Mouse (Mus musculus) 3T3-L1 (cell line): Measurements from ENCODE around the gene Slc24a4.

Experiments used
- DNase-seq: peaks from one replicate; pipeline ENCODE4 v3.0.0-alpha.2; 2015; ENCODE audit warnings: low read depth, low spot score

Slc24a4 gene

GRCm38 (mm10) chr12:102128081-102128790 is at the start of gene Slc24a4:
Gene Slc24a4, plus strand, starts transcription at chr12:102128733.
- no peak for DNase-seq

- DNase-seq: no peak
These were observed 45.7 kb upstream of the Slc24a4 start for GRCm38 (mm10) chr12:102082648-102083425.

GRCm38 (mm10) chr12:102090535-102090934 is 38.0 kb upstream of the Slc24a4 start:
- no peak for DNase-seq

GRCm38 (mm10) chr12:102092342-102093094 is 36.0 kb upstream of the Slc24a4 start:
- DNase-seq: no peak

GRCm38 (mm10) chr12:102105990-102106389 is 22.5 kb upstream of the Slc24a4 start:
- DNase-seq: no peak

GRCm38 (mm10) chr12:102108851-102109250 is 19.7 kb upstream of the Slc24a4 start:
- DNase-seq: peak; percentile 5

GRCm38 (mm10) chr12:102112491-102112890 is 16.0 kb upstream of the Slc24a4 start:
- no peak for DNase-seq

- DNase-seq: no peak
These were observed 15.6 kb upstream of the Slc24a4 start for GRCm38 (mm10) chr12:102112901-102113300.

GRCm38 (mm10) chr12:102113391-102113790 is 15.1 kb upstream of the Slc24a4 start:
- DNase-seq: no peak

- DNase-seq: no peak
These were observed 12.0 kb upstream of the Slc24a4 start for GRCm38 (mm10) chr12:102116580-102116979.

GRCm38 (mm10) chr12:102118014-102118413 is 10.5 kb upstream of the Slc24a4 start:
- no peak for DNase-seq

GRCm38 (mm10) chr12:102127601-102128000 is 932 bp upstream of the Slc24a4 start:
- DNase-seq: no peak

- DNase-seq: no peak
These were observed 416 bp downstream of the Slc24a4 start for GRCm38 (mm10) chr12:102128791-102129507.

GRCm38 (mm10) chr12:102129508-102130030 is 1.0 kb downstream of the Slc24a4 start:
- DNase-seq: no peak

GRCm38 (mm10) chr12:102139710-102140109 is 11.2 kb downstream of the Slc24a4 start:
- no peak for DNase-seq

- no peak for DNase-seq
These were observed 12.8 kb downstream of the Slc24a4 start for GRCm38 (mm10) chr12:102141330-102141729.

GRCm38 (mm10) chr12:102147678-102148077 is 19.1 kb downstream of the Slc24a4 start:
- no peak for DNase-seq

- DNase-seq: peak; percentile 46
These were observed 20.2 kb downstream of the Slc24a4 start for GRCm38 (mm10) chr12:102148746-102149145.

GRCm38 (mm10) chr12:102151185-102151584 is 22.7 kb downstream of the Slc24a4 start:
- DNase-seq: no peak

GRCm38 (mm10) chr12:102153796-102154195 is 25.3 kb downstream of the Slc24a4 start:
- no peak for DNase-seq

- DNase-seq: no peak
These were observed 26.3 kb downstream of the Slc24a4 start for GRCm38 (mm10) chr12:102154815-102155214.
